Mouse (Mus musculus): ENCODE data around the gene Olfml2b. TPM values are rescaled to one million over a fixed set of nuclear protein-coding genes. Genes with fewer than 3 reads are reported as not detected.
A peak's percentile ranks its signal among the peaks of the same experiment; 100 is the strongest.

The Olfml2b gene
- total RNA-seq, 2 experiments from 2014 or later = 40.6 to 52.9 TPM

DNA sequence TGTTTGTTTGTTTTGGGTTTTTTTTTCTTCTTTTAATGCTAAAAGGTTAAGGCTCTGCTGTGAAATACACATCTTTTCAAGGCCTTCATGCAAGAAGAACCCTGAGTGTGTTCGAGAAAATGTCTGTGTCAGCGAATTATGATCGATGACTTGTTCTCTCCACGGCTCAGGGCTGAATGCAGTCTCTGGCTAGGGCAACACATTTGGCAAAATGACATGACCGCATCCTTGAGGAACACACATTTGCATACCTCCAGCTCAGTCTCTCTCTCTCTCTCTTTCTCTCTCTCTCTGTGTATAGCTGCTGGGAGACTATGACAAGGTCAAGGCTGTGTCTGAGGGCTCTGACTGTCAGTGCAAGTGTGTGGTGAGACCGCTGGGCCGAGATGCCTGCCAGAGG, 3.0 kb downstream of the Olfml2b start:
- DNase-seq = no peak

GRCm38 (mm10) chr1:170647971-170648514, 3.7 kb downstream of the Olfml2b start:
- DNase-seq = no peak

DNA sequence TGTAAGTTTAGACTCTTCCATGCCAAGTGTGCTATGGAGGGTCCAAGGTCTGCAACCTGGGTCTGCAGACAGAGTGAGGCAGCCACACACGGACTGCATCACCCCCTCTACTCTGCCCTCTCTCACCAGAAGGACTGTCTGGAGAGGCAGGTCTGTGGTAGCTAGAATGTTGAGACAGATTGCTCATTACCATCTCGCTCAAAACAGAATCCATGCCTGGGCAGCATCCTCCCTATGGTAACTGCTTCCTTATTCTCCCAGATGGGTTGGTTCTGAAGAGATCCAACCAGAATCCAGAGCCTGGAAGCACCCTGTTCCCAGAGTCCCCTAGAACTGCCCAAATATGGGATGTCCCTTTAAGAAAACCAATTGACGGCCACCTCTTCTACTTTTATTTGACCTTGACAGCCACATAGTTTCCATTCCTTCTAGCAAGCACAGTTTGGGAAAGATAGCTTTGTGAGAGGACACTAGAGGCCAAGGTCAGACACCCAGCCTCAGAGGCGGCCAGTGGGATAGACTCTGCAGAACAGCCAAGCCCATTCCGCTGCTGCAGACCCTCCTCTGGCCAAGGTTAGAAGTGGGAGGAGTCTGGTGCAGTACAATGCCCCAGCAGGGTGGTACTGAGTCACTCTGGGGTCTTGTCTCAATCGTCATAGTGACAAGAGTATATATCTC, 6.9 kb downstream of the Olfml2b start:
- no peak for DNase-seq

GRCm38 (mm10) chr1:170651989-170652740, 7.8 kb downstream of the Olfml2b start:
- no peak for DNase-seq

GRCm38 (mm10) chr1:170655280-170655917, 11.1 kb downstream of the Olfml2b start:
- DNase-seq = no peak

DNA sequence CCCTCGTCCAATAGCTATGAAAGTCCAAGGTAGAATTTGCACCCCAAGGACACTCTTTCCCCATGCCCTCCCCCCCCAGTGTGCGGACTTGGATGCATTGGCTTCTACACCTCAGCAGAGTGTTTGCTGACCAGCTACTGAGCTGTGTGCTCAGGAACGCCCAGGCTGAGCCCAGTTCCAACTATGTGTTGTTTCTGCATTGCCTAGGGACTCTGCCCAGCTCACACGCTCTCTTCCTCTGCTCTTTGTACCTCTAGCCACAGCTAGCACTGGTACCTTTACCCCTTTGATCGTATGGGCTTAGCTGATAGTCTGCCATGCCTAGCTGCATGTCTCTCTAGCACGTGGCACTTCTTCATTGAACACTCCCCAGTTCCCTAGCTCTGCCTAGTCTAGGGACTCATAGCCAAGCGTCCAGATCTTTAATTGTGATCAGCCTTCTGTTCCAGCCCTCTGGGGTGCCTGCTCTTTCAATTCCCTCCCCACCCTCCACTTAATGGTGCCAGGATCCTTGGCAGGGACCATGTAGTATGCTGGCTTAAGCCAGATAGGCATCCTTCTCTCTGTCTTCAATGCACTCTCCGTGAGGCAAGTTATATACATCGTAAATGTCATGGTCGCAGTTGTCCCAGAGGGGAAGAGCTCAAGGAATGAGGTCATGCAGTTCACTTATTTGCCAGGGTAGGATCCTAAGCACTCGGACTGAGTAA, 12.3 kb downstream of the Olfml2b start:
- no peak for DNase-seq

DNA sequence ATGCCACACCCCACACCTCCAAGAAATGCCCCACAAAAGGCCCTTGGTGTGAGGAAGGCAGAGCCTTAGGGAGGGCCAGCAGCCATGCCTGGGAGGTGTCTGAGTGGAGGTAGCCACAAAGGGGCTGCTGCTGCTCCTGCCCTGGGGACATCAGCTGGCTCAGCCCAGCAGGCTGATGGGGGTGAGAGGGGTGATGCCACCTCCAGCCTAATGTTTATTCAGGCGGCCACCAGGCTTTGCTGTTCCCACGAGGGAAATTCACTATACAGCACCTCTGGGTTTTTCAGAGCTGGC, 12.8 kb downstream of the Olfml2b start:
- no peak for DNase-seq

- DNase-seq = no peak
These were observed 13.4 kb downstream of the Olfml2b start for GRCm38 (mm10) chr1:170657643-170658314.

GRCm38 (mm10) chr1:170659260-170659659, 14.9 kb downstream of the Olfml2b start:
- no peak for DNase-seq

- no peak for DNase-seq
These were observed 20.4 kb downstream of the Olfml2b start for GRCm38 (mm10) chr1:170664620-170665185.

- DNase-seq = no peak
These were observed 20.9 kb downstream of the Olfml2b start for GRCm38 (mm10) chr1:170665200-170665599.

DNA sequence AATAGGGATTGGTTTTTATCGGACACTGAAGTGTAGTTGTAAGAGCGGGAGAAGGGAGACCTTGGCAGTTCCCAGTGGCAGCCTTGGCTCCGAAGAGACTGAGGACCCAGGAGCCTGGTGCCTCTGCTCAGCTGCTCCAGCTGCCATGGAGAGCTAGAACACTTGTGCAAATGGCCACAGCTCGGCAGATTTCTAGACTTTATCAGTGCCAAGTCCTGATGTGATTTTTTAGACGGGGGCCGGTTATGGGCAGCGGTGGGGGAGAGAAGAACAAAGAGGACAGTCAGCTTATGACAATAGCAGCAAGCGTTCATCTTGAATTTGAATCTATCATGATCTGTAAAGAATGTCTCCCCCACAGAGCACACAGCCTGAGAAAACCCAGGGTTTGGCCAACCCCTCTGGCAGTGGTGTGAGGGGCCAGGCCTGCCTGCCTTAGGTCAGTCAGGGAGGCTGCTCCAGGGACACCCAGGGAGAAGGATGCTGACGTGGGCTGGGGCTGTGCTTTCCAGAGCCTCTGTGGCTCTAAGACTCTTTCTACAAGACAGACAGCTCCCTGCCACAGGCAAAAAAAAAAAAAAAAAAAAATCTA, 29.9 kb downstream of the Olfml2b start:
- DNase-seq = no peak

GRCm38 (mm10) chr1:170677681-170678080, 33.3 kb downstream of the Olfml2b start:
- DNase-seq = no peak

DNA sequence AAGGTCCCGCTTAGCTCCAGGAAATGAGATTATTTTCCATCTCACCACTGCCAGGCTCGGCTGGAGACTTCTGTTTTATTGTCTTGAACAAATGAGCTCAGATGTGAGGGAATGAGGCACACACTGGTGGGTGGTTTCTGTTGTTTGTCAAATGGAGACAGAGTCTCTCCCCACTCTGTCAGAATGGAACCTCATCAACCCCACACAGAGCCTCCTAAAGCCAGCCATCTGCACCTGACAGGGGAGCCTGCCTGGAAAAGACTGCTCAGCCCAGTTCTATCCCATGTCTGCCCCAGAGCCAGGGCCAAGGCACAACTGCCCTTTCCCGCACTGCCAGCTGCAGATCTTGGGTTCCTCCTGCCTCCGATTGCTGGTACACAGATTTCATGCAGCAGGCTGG, 34.5 kb downstream of the Olfml2b start:
- DNase-seq = peak; percentile 54 to 57

DNA sequence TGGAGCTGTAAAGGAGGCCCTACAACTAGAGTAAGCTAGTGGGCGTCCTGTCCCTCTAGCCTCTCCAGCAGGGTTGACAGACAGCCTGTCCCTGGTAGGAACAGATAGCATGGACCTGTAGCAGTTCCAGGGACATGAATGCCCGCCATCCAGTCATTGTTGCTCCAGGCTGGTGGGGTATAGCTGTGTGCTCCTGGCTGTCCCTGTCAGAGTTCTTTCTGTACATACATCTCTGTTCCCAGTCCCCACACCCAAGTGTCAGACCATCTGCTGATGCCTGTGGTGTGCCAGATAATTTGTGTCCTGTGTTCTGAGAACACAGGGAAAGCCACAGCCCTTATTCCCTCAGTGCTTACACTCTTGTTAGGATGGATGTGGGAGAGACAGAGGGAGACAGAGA, 35.3 kb downstream of the Olfml2b start:
- peak; percentile 76 to 80 for DNase-seq

GRCm38 (mm10) chr1:170683863-170684262, 39.5 kb downstream of the Olfml2b start:
- DNase-seq = no peak

DNA sequence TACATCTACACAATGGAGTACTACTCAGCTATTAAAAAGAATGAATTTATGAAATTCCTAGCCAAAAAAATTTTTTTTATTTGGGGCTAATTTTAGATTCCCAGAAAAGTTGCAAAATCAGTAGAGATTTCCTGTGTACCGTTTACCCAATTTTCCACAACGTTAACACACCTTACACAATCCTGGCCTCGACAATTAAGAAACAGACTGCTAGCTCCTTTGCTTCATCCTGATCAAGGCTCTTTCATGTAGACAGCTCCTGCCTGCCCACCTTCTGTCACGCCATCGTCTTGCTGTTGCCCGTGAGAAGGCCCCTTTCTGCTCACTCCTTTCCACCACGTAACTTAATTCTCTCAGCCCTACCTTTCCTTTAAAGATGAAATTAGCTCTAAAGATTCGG, 45.4 kb downstream of the Olfml2b start:
- no peak for DNase-seq

GRCm38 (mm10) chr1:170691301-170691700, 47.0 kb downstream of the Olfml2b start:
- no peak for DNase-seq

GRCm38 (mm10) chr1:170694821-170695291, 50.5 kb downstream of the Olfml2b start:
- DNase-seq = peak; percentile 23 to 33

GRCm38 (mm10) chr1:170695326-170695725, 51.0 kb downstream of the Olfml2b start:
- DNase-seq = no peak

GRCm38 (mm10) chr1:170696996-170697395, 52.7 kb downstream of the Olfml2b start:
- no peak for DNase-seq
